Mouse (Mus musculus) hindbrain, postnatal 0 days (tissue): ENCODE data around the gene Reln. TPM values are rescaled to one million over a fixed set of nuclear protein-coding genes. Genes with fewer than 3 reads are reported as not detected.

ENCODE experiments used
- ATAC-seq: fragments of 200-750 bp; cut with Nextera tagmentation; 2 replicates; pipeline ENCODE4 v1.8.0; 2017; ENCODE audit warnings: mild to moderate bottlenecking, moderate TSS enrichment, moderate library complexity
- DNase-seq: peaks from one replicate; pipeline ENCODE4 v3.0.0-alpha.2; 2015; ENCODE audit warnings: low spot score
- H3K27ac ChIP-seq: fragments of 300-500 bp; sonication (generic); 2 replicates; pipeline ENCODE4 v1.5.1; 2014; ENCODE audit warnings: mild to moderate bottlenecking
- H3K27me3 ChIP-seq: fragments of 300-500 bp; sonication (generic); 2 replicates; pipeline ENCODE4 v1.6.1; 2014; ENCODE audit warnings: low read length, mixed read lengths; ENCODE audit not compliant: insufficient read depth
- H3K36me3 ChIP-seq: fragments of 300-500 bp; sonication (generic); 2 replicates; pipeline ENCODE4 v1.6.1; 2014; ENCODE audit warnings: low read length, mixed read lengths; ENCODE audit not compliant: insufficient read depth
- H3K4me1 ChIP-seq: fragments of 300-500 bp; sonication (generic); 2 replicates; pipeline ENCODE4 v1.6.1; 2014; ENCODE audit warnings: antibody characterized with exemption, low read length, mixed read lengths; ENCODE audit not compliant: insufficient read depth
- H3K4me2 ChIP-seq: fragments of 300-500 bp; sonication (generic); 2 replicates; pipeline ENCODE4 v1.6.1; 2014; ENCODE audit warnings: low read depth, mild to moderate bottlenecking, low read length, moderate library complexity, mixed read lengths
- H3K4me3 ChIP-seq: fragments of 300-500 bp; sonication (generic); 2 replicates; pipeline ENCODE4 v1.5.1; 2014; ENCODE audit warnings: low read length
- H3K9ac ChIP-seq: fragments of 300-500 bp; sonication (generic); replicated peaks from 2 replicates; pipeline ENCODE4 v1.6.1; 2014; ENCODE audit warnings: mild to moderate bottlenecking, low read length, moderate library complexity, mixed read lengths
- H3K9me3 ChIP-seq: fragments of 300-500 bp; sonication (generic); 2 replicates; pipeline ENCODE4 v1.6.1; 2016; ENCODE audit warnings: low read length, mixed read lengths
- CTCF ChIP-seq: IDR thresholded peaks from 2 replicates; pipeline ENCODE4 v1.5.1; 2016; ENCODE audit warnings: antibody characterized with exemption, control low read depth, low read depth
- WGBS: fragments of 180-500 bp; shearing (Covaris S2); extraction: QIAGEN DNeasy Blood & Tissue Kit; methylation state at CpG from one replicate; pipeline ENCODE4 v1.1.7; 2014; 5-methylcytosine and 5-hydroxymethylcytosine counted together
- polyA plus RNA-seq: library from polyadenylated mRNA; unstranded; fragments of >200 nt; fragmentation: Nextera tagmentation; extraction: Ambion mirVana; gene quantifications from 2 replicates; pipeline ENCODE4 v1.2.1, GENCODE M21; 2015
- total RNA-seq: library from RNA; depleted of rRNA; stranded (reverse); fragments of >200 nt; gene quantifications from 2 replicates; pipeline ENCODE4 v1.2.3, GENCODE M21; 2014

Gene Reln
- total and polyA plus RNA-seq, 2 experiments from 2014 or later, result 41.9 to 226 TPM

DNA sequence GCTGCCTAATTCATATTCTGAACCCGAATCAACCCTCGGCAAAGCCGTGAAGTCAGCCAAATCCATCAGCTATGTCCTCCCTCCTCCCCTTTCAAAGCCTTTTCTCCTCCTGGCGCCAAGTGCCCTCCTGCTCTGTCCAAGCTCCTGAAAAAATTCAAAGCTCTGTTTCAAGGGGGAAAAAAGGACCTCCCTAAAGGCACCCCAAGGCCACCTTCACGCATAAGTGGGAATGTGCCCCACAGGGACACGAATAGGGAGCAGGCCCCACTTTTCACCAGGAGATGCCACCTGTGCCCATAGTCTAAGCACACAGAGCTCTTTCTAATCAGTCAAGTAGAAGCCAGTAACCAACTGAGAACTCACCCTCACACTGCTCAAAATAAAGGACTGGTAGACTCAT is 96.7 kb downstream of the Reln start:
- peak; percentile 89 for ATAC-seq
- DNase-seq, result peak; percentile 80
- Histone ChIP-seq H3K27ac (peak overlapping the region; percentile 45; the same call in 1 of the 2 replicates), H3K4me1 (0 out of 2 replicates have a peak, but pooled peaks cover 6% of the 10 kb centered on the region), H3K9me3 (no peaks in the 10 kb centered on the region), H3K36me3 (no peaks in the 10 kb centered on the region), H3K4me2 (peak overlapping the region; percentile 21; the same call in 1 of the 2 replicates), H3K4me3 (no peak overlapping the region), H3K27me3 (no peaks in the 10 kb centered on the region), H3K9ac (no peak overlapping the region)
- 25% methylated on average over 6 of the region's 6 CpGs for WGBS
- TF ChIP-seq CTCF, result no peak

DNA sequence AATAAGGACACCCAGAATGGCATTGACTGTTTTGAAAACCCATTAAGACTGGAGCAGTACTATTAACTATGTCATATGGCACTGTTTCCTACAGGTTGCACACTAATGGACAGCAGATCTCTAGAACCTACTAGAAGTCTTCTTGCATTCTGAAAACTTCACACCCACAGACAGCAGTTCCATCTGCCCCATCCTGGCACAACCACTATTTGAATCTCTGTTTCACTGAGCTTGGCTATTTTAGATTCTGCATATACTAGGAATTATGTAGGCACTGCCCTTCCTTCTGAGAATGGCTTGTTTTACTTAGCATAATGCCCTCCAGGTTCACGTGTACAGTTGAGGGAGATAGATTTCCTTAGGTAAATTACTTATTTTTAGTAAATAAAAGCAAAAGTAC is 99.4 kb downstream of the Reln start:
- 89% methylated on average over 1 of the region's 1 CpGs for WGBS
- H3K4me3 ChIP-seq, result no peak overlapping the region
- no peak for DNase-seq

DNA sequence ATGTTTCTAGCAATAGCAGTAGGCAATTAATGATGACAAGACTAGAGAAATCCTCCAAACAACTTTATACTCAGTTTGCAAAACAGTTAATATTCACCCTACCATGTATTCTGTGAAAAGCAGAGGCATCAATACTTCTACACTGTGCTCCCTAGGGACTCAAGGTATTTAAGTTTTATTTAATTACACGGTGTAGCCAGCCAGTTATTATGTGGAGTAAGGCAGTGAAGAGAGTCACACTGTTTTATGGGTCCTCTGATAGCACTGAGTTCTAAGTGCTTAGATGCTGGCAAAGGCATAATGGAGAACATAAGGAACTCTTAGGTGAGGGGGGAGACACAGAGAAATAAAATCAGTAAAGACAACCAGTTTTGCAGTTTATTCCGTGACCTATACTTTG is 101.0 kb downstream of the Reln start:
- Histone ChIP-seq H3K9me3 (no peaks in the 10 kb centered on the region), H3K4me2 (no peak overlapping the region), H3K9ac (no peak overlapping the region), H3K36me3 (no peaks in the 10 kb centered on the region), H3K27ac (no peak overlapping the region), H3K4me1 (0 out of 2 replicates have a peak, but pooled peaks cover 6% of the 10 kb centered on the region), H3K4me3 (no peak overlapping the region), H3K27me3 (no peaks in the 10 kb centered on the region)
- no peak for TF ChIP-seq CTCF
- DNase-seq (peak; percentile 29), ATAC-seq (no peak)
- 70% methylated on average over 2 of the region's 2 CpGs for WGBS

More for the DNA sequence above, 99.4 kb downstream of the Reln start:
- H3K4me1 ChIP-seq, result 0 out of 2 replicates have a peak, but pooled peaks cover 6% of the 10 kb centered on the region
- H3K27ac ChIP-seq, result no peak overlapping the region
- H3K27me3 ChIP-seq, result no peaks in the 10 kb centered on the region
- H3K4me2 ChIP-seq, result no peak overlapping the region
- ATAC-seq, result no peak
- no peak overlapping the region for H3K9ac ChIP-seq
- no peaks in the 10 kb centered on the region for H3K36me3 ChIP-seq
- H3K9me3 ChIP-seq, result no peaks in the 10 kb centered on the region
- TF ChIP-seq CTCF, result no peak

DNA sequence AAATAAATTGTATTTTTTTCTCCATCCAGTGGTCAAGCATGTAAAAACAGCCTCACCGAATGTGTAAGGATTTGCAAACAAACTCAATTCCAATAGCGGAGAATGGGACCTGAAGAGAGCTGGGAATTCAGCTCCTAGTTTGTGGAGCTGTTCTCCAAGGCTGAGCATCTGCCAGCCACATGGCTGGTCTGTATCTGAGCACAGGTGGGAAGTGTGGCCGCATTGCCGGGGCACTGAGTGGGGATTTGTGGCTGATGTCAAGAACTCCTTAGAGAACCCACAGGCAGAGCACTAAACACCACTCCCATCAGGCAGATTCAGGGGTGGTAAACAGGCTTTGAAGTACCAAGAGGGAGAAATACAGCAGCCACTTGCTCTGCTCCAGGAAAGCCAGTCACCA is 102.9 kb downstream of the Reln start:
- DNase-seq (no peak), ATAC-seq (no peak)
- Histone ChIP-seq H3K4me1 (no peaks in the 10 kb centered on the region), H3K9ac (no peak overlapping the region), H3K9me3 (no peaks in the 10 kb centered on the region), H3K36me3 (no peaks in the 10 kb centered on the region), H3K4me3 (no peak overlapping the region), H3K27me3 (no peaks in the 10 kb centered on the region), H3K27ac (no peak overlapping the region), H3K4me2 (no peak overlapping the region)
- TF ChIP-seq CTCF, result no peak
- 78% methylated on average over 4 of the region's 4 CpGs for WGBS

DNA sequence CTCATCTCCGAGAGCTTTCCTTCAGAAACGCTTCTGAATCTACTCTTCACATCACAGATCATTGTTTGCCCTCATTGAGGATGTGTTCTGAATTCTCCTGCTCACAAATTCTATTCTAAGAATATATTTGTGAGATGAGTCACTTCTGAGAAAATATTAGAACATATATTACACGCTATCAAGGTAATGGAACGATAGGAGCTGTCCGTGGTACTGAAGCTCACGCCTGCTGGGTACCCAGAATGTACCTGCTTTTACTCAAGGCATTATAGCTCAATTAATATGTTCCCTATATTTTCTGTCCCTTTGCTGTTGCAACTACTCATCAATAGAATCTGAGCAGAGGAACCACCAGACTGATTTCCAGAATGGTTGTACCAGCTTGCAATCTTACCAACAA is 107.7 kb downstream of the Reln start:
- Histone ChIP-seq H3K4me1 (no peaks in the 10 kb centered on the region), H3K9ac (no peak overlapping the region), H3K27ac (no peak overlapping the region), H3K36me3 (no peaks in the 10 kb centered on the region), H3K4me2 (no peak overlapping the region), H3K4me3 (no peak overlapping the region), H3K27me3 (no peaks in the 10 kb centered on the region), H3K9me3 (no peaks in the 10 kb centered on the region)
- DNase-seq (no peak), ATAC-seq (no peak)
- WGBS, result 71% methylated on average over 6 of the region's 6 CpGs
- no peak for TF ChIP-seq CTCF

DNA sequence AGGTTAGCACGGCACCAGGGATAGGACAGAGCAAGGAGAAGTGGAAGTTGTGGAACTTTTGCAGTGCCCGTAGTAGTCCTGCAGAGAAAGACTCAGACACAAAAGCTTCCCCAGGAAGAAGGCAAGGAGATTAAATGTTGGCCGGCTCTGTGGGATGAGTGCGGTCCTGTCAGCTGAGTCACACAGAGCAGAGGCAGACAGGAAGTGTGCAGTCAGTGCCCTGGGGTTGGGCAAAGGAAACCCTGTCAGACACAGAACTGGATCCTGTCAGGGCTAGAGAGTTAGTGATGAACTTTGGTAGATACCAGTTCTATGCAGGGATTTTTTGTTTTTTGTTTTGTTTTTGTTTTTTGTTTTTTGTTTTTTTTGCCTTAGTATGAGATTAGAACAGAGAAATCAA is 120.0 kb downstream of the Reln start:
- WGBS, result 75% methylated on average over 4 of the region's 4 CpGs
- no peak for DNase-seq
- Histone ChIP-seq H3K4me1 (no peaks in the 10 kb centered on the region), H3K27me3 (no peaks in the 10 kb centered on the region), H3K27ac (no peak overlapping the region), H3K4me2 (no peak overlapping the region), H3K9ac (no peak overlapping the region), H3K4me3 (no peak overlapping the region), H3K9me3 (no peaks in the 10 kb centered on the region), H3K36me3 (no peaks in the 10 kb centered on the region)
- TF ChIP-seq CTCF, result no peak
- ATAC-seq, result no peak

DNA sequence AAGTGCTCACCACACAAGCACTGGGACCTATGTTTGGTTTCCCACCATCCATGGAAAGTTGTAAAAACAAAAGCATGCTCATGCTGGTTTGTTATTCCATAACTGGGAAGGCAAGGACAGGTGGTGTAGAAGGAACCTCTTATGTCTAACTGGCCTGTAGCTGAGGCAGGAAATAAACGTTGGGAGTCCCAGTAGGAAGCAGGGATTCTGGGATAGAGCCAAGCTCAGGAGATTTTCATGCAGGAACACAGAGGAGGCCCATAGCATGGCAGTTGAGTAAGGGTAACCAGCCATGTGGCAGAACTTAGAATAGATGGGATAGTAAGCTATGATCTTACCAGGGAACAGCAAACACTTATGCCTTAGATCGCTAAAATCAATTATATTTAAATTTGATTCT is 120.6 kb downstream of the Reln start:
- no peak for TF ChIP-seq CTCF
- Histone ChIP-seq H3K4me2 (no peak overlapping the region), H3K27me3 (no peaks in the 10 kb centered on the region), H3K9ac (no peak overlapping the region), H3K36me3 (no peaks in the 10 kb centered on the region), H3K4me1 (no peaks in the 10 kb centered on the region), H3K27ac (no peak overlapping the region), H3K4me3 (no peak overlapping the region), H3K9me3 (no peaks in the 10 kb centered on the region)
- ATAC-seq, result no peak
- WGBS, result 55% methylated on average over 2 of the region's 2 CpGs
- no peak for DNase-seq
